Mouse (Mus musculus): Measurements from ENCODE around the gene Clec4b2. TPM values are rescaled to one million over a fixed set of nuclear protein-coding genes. Genes with fewer than 3 reads are reported as not detected.

Clec4b2 gene
- total RNA-seq (2023), result not detected

DNA sequence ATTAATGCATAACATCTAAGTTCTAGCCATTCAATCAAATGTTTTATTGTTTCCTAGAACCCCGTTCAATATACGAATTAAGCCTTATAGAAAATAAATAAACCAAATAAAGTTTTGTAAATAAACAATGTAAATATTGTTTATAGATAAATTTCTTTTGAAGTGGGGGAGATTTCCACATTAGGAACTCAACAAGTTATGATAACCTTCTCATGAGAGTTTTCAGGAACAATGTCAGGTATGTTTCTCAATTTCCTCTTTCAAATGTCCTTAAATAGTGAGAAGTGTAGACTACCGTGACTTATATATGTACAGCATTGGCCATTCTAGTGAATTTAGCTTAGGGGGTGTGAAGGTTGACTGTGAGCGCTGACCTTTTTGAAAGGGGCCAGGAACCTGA lies at the start of gene Clec4b2:
Gene Clec4b2 (plus strand): TSS at position 301 of the 400 bp plus-strand sequence.

DNA sequence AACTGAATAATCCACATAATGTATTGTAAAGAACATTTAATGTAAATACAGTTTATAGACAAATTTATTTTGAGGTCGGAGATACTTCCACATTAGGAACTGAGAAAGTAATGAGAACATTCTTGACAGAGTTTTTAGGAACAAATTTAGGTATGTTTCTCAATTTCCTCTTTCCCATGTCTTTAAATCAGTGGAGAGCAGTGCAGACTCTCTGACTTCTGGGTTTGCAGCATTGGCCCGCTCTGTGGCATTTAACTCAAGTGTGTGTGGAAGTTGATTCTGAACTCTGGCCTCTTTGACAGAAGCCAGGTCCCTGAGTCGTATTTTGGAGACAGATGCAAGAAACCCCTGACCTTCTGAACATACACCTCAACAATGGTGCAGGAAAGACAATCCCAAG lies 57.0 kb downstream of the Clec4b2 start, which contains the start of gene Clec4n:
Gene Clec4n (plus strand): TSS at position 200 of the 400 bp plus-strand sequence.

Other genes with a start within 250 kb of the Clec4b2 start
- gene Clec4a3, start 220.4 kb upstream of the Clec4b2 start, total RNA-seq (2023), result 1.00 TPM
- gene Clec4a4, start 182.5 kb upstream of the Clec4b2 start, total RNA-seq (2023), result not detected
- not detected for gene Clec4b1, start 122.9 kb upstream of the Clec4b2 start, total RNA-seq (2023)
- gene Clec4a2, start 66.5 kb upstream of the Clec4b2 start, total RNA-seq (2023), result 1.1 TPM
- 1.6 TPM for gene Clec4n, start 57.0 kb downstream of the Clec4b2 start, total RNA-seq (2023)
- gene Clec4d, start 89.2 kb downstream of the Clec4b2 start, total RNA-seq (2023), result 1.5 TPM
- 1.8 TPM for gene Clec4e, start 117.0 kb downstream of the Clec4b2 start, total RNA-seq (2023)
- not detected for gene Vmn2r19, start 135.4 kb downstream of the Clec4b2 start, total RNA-seq (2023)
- not detected for gene Vmn2r20, start 245.2 kb downstream of the Clec4b2 start, total RNA-seq (2023)